Mouse (Mus musculus) embryonic facial prominence, embryonic 14.5 days (tissue): ENCODE data around the gene Cfap70. TPM values are rescaled to one million over a fixed set of nuclear protein-coding genes. Genes with fewer than 3 reads are reported as not detected.
A peak's percentile ranks its signal among the peaks of the same experiment; 100 is the strongest.

Experiments used
- ATAC-seq: fragments of 200-750 bp; cut with Nextera tagmentation; 2 replicates; pipeline ENCODE4 v1.8.0; 2017; ENCODE audit warnings: low read depth, moderate number of reproducible peaks, moderate TSS enrichment
- DNase-seq: peaks from one replicate; pipeline ENCODE4 v3.0.0-alpha.2; 2015; ENCODE audit warnings: low spot score
- H3K27ac ChIP-seq: fragments of 300-500 bp; sonication (generic); replicated peaks from 2 replicates; pipeline ENCODE4 v1.5.1; 2014; ENCODE audit warnings: low read depth, mild to moderate bottlenecking, low read length, moderate library complexity
- H3K27me3 ChIP-seq: fragments of 300-500 bp; sonication (generic); replicated peaks from 2 replicates; pipeline ENCODE4 v1.6.1; 2014; ENCODE audit warnings: low read length; ENCODE audit not compliant: control insufficient read depth, insufficient read depth
- H3K36me3 ChIP-seq: fragments of 300-500 bp; sonication (generic); 2 replicates; pipeline ENCODE4 v1.6.1; 2014; ENCODE audit warnings: low read length, mixed read lengths; ENCODE audit not compliant: control insufficient read depth, insufficient read depth
- H3K4me1 ChIP-seq: fragments of 300-500 bp; sonication (generic); 2 replicates; pipeline ENCODE4 v1.6.1; 2014; ENCODE audit warnings: antibody characterized with exemption, low read length; ENCODE audit not compliant: control insufficient read depth, insufficient read depth
- H3K4me2 ChIP-seq: fragments of 300-500 bp; sonication (generic); 2 replicates; pipeline ENCODE4 v1.6.1; 2014; ENCODE audit warnings: low read depth, mild to moderate bottlenecking, low read length, moderate library complexity, mixed read lengths
- H3K4me3 ChIP-seq: fragments of 300-500 bp; sonication (generic); 2 replicates; pipeline ENCODE4 v1.5.1; 2014; ENCODE audit warnings: low read depth, mild to moderate bottlenecking, low read length
- H3K9ac ChIP-seq: fragments of 300-500 bp; sonication (generic); 2 replicates; pipeline ENCODE4 v1.6.1; 2014; ENCODE audit warnings: low read depth, mild to moderate bottlenecking, low read length, moderate library complexity, mixed read lengths
- H3K9me3 ChIP-seq: fragments of 300-500 bp; sonication (generic); 2 replicates; pipeline ENCODE4 v1.6.1; 2016; ENCODE audit warnings: low read length; ENCODE audit not compliant: control insufficient read depth
- WGBS: fragments of 180-500 bp; shearing (Covaris S2); extraction: QIAGEN DNeasy Blood & Tissue Kit; methylation state at CpG from one replicate; pipeline ENCODE4 v1.1.7; 2014; 5-methylcytosine and 5-hydroxymethylcytosine counted together
- polyA plus RNA-seq: library from polyadenylated mRNA; unstranded; fragments of >200 nt; fragmentation: Nextera tagmentation; extraction: Ambion mirVana; gene quantifications from 2 replicates; pipeline ENCODE4 v1.2.1, GENCODE M21; 2014

The Cfap70 gene
- polyA plus RNA-seq = 0.77 and 3.2 TPM in 2 replicates

DNA sequence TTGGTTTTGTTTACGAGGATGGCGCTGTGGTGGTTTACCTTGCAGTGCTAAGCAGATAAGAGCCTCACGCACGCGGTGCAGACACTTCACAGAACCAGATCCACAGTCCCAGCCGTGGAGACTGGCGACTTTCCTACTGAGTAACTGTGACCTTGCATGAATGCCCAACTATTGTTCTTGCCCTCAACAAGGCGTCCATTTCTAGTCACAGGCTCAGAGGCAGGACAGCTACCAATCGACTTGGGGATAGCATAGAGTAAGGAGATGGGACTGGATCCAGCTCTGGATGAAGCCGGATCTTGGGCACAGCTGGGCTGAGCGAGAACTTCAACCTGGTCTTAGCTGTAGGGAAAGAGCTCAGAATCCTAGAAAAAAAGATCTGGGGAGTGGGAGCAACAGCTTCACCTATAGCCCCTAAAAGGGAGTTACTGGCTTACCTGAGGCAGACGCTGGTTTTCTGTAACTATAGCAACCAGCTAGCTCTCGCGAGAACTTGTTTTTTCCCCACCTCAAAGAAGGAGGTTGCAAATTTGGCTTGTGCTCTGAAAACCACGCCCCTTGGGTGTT, at the start of gene Cfap70:
Cfap70 (minus strand) TSS at position 462 of the 567 bp plus-strand sequence.
- ATAC-seq (peak; percentile 81), DNase-seq (peak; percentile 90)
- H3K4me1 ChIP-seq = no peaks in the 10 kb centered on the region
- no peaks in the 10 kb centered on the region for H3K9me3 ChIP-seq
- peak within 1 kb of the TSS; percentile 53 for H3K9ac ChIP-seq
- peak within 1 kb of the TSS; percentile 39 for H3K4me3 ChIP-seq
- H3K27me3 ChIP-seq = no peaks in the 10 kb centered on the region
- WGBS = 2% methylated on average over 15 of the region's 15 CpGs
- H3K4me2 ChIP-seq = peak within 1 kb of the TSS; percentile 71
- H3K27ac ChIP-seq = peak within 1 kb of the TSS; percentile 11; the same call in 1 of the 2 replicates
- peaks cover 12% of the 10 kb centered on the region for H3K36me3 ChIP-seq

DNA sequence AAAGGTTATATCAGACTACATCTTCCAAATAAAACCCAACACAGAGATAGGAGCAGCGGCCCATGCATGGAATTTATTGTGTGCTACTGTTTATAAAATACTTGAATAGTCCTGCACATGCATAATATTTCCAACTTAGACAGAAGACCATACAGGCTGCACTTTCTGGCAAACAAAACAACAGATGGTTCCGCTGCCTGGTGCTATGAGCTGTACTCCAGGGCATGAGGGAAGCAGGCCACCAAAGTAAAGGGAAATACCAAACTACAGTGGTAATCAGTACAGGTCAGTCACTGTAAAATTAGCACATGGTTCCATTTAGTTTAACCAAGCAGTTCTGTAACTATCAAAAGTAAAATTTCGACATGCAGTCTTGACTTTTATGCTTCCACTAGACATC, 48.0 kb upstream of the Cfap70 start:
- no peaks in the 10 kb centered on the region for H3K9me3 ChIP-seq
- H3K36me3 ChIP-seq = peaks cover 49% of the 10 kb centered on the region
- no peak for ATAC-seq
- no peak overlapping the region for H3K4me3 ChIP-seq
- no peak overlapping the region for H3K4me2 ChIP-seq
- no peaks in the 10 kb centered on the region for H3K4me1 ChIP-seq
- H3K27ac ChIP-seq = no peak overlapping the region
- H3K27me3 ChIP-seq = no peaks in the 10 kb centered on the region
- peak; percentile 15 for DNase-seq
- H3K9ac ChIP-seq = no peak overlapping the region
- 58% methylated on average over 3 of the region's 3 CpGs for WGBS

DNA sequence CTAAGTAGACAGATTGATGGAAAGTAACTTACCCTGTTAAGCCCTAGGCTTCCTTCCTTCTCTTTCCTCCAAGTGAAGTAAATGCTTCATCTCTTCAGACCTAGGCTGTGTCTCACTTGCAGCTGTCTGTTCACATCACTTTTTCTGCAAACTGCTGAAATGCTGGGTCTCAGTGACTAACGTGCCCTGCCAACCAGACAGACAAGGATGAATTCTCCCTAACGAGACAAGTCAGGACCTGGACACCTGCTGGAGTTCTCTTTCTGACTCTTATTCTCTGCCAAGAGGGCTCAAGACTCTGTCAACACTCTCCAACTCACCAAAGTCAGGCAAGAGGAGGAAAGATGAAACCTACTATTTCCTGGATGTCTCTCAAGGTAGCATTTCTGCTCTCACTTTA, 44.6 kb upstream of the Cfap70 start, which contains the start of gene Mss51:
Mss51 (minus strand) TSS at position 299 of the 400 bp plus-strand sequence.
- WGBS = 57% methylated on average over 2 of the region's 2 CpGs
- ATAC-seq = no peak

DNA sequence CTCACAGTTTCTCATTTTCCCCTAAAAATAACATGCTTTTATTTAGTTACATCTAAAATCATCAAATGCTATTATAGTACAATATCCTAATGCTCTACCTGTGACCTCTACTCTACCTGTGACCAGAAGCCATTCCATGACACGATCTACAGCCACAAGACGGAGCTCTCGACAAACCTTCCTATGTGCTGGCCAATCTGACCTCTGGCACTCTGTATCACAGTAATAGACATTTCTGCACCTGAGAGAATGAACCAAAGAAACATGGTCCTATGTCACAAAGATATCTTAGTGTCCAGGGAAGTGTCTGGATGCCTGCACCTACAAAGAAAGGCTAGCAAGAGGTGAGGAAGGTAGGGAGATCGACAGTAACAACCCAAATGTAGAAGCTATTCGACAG, 34.0 kb upstream of the Cfap70 start:
- WGBS = 95% methylated on average over 5 of the region's 5 CpGs
- H3K27me3 ChIP-seq = no peaks in the 10 kb centered on the region
- peaks cover 33% of the 10 kb centered on the region for H3K36me3 ChIP-seq
- no peaks in the 10 kb centered on the region for H3K4me1 ChIP-seq
- no peak for DNase-seq
- no peak overlapping the region for H3K4me3 ChIP-seq
- no peak for ATAC-seq
- no peak overlapping the region for H3K9ac ChIP-seq
- H3K4me2 ChIP-seq = no peak overlapping the region
- no peak overlapping the region for H3K27ac ChIP-seq
- no peaks in the 10 kb centered on the region for H3K9me3 ChIP-seq

More for the DNA sequence above, 44.6 kb upstream of the Cfap70 start, which contains the start of gene Mss51:
- H3K27me3 ChIP-seq = no peaks in the 10 kb centered on the region
- peaks cover 57% of the 10 kb centered on the region for H3K36me3 ChIP-seq
- H3K4me3 ChIP-seq = no peak within 1 kb of the TSS
- H3K4me2 ChIP-seq = no peak within 1 kb of the TSS
- H3K4me1 ChIP-seq = no peaks in the 10 kb centered on the region
- H3K9ac ChIP-seq = no peak within 1 kb of the TSS
- no peak within 1 kb of the TSS for H3K27ac ChIP-seq
- H3K9me3 ChIP-seq = no peaks in the 10 kb centered on the region
- DNase-seq = no peak

DNA sequence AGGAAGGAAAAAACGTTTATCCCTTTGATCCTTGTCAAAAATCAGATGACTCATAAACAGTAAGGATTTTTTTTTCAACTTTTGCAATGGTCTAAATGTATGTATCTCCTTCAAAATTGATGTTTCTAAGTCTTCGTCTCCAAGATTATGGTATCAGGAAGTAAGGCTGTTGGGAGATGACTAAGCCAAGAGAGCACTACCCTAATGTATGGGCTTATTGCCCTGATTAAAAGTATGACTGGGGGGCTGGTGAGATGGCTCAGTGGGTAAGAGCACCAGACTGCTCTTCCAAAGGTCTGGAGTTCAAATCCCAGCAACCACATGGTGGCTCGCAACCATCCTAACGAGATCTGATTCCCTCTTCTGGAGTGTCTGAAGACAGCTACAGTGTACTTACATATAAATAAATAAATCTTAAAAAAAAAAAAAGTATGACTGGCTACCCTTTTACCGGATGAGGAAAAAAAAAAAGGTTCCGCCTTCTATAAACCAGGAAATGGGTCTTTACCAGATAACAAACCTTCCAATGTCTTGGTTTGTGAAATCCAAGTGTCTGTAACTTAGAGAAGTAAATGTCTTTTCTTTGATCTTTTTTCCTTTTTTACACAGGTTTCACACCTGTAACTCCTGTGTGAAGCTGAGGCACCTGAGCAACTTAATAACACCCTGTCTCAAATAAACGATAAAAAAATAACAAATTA, 30.2 kb upstream of the Cfap70 start:
- Histone ChIP-seq H3K27me3 (no peaks in the 10 kb centered on the region), H3K36me3 (peaks cover 23% of the 10 kb centered on the region), H3K4me3 (no peak overlapping the region), H3K9me3 (no peaks in the 10 kb centered on the region), H3K4me1 (peaks cover 10% of the 10 kb centered on the region), H3K27ac (no peak overlapping the region), H3K9ac (no peak overlapping the region), H3K4me2 (no peak overlapping the region)
- 85% methylated on average over 7 of the region's 7 CpGs for WGBS
- no peak for DNase-seq
- no peak for ATAC-seq

DNA sequence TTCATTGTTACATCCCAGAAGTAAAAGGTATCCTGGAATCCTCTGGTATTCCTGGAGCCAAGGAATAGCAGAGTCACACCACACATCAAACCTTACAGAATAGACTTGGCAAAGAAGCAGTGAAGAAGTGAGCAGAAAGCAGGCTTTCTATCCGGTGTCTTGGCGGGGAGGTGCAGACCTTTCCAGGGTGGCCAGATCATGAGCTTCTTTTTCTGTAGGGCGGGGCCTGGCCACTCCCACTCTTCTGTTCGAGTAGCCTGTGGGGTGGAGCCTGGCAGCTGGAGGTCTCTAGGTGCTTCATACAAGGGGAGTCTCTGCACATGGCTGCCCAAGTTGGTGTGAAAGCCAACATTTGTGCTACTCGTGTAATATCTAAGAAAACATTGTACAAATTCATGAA, 29.2 kb upstream of the Cfap70 start:
- Histone ChIP-seq H3K27ac (no peak overlapping the region), H3K27me3 (no peaks in the 10 kb centered on the region), H3K36me3 (peaks cover 17% of the 10 kb centered on the region), H3K9ac (no peak overlapping the region), H3K4me3 (no peak overlapping the region), H3K4me1 (peaks cover 10% of the 10 kb centered on the region), H3K9me3 (no peaks in the 10 kb centered on the region), H3K4me2 (no peak overlapping the region)
- 32% methylated on average over 5 of the region's 5 CpGs for WGBS
- DNase-seq (no peak), ATAC-seq (no peak)

DNA sequence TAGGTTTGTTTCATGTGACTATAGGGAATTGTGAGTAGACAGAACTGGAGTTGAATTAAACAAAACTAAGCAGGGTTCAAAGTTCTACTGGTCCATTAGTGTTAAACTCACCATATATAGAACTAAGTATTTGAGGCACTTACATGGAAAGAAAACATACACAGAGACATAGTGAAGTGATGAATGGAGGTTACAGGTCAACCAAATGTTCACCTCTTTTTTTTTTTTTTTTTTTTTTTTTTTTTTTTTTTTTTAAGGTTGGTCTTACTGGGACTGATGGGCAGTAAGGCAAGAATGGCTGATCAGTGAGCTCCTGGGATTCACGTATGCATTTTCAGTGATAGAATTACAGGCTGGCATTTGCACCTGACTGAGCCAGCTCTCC, 28.2 kb upstream of the Cfap70 start:
- peaks cover 10% of the 10 kb centered on the region for H3K4me1 ChIP-seq
- peaks cover 14% of the 10 kb centered on the region for H3K36me3 ChIP-seq
- no peak overlapping the region for H3K27ac ChIP-seq
- peak overlapping the region; percentile 71 for H3K4me3 ChIP-seq
- no peak; the same call in 1 of the 2 replicates for ATAC-seq
- no peaks in the 10 kb centered on the region for H3K27me3 ChIP-seq
- H3K4me2 ChIP-seq = peak overlapping the region; percentile 78
- H3K9me3 ChIP-seq = no peaks in the 10 kb centered on the region
- no peak for DNase-seq
- 38% methylated on average over 1 of the region's 1 CpGs for WGBS
- peak overlapping the region; percentile 78; the same call in 1 of the 2 replicates for H3K9ac ChIP-seq

DNA sequence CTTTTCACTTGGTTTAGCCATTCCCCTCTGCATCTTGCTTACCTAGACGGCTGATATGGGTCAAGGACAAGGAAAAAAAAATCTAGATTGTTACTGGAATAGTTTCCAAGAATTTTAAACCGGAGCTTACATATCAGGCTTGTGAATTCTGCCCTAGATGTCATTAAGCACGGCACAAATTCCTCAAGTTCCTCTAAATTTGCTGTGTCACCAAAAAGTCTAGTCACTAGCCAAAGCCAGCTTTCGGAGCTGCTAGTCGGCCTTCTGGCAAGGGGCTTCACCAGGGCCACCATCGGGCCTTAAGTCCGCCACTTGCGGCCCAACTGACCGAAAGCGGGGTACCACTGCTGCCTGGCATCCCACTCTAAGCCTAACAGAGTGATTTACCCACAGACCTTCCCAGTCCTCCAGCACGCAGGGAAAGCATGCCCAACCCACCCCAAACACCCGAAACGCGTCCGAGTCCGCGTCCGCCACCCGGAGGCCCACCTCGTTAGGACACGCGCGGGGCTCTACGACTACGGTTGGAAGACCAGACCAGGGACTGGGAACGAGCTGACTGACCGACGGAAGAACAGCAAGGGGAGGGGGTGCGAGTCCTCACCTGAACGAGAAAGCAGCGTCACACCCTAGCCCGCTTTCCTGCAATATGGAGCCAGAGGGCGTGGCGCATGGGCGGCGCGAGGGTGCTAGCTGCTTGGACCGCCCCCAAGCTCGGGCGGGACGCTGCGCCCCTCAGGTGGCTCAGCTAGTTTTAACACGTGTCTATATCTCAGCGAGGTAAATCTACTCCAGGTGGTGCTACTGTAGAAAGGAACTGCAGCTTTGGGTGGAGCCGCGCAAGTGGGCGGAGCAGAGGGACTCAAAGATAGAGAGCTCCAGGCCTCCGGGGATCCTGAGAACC, 27.5 kb upstream of the Cfap70 start, which contains the start of gene Anxa7:
Anxa7 (minus strand) TSS at position 843 of the 904 bp plus-strand sequence.
- peaks cover 9% of the 10 kb centered on the region for H3K36me3 ChIP-seq
- peaks cover 10% of the 10 kb centered on the region for H3K4me1 ChIP-seq
- peak within 1 kb of the TSS; percentile 71 for H3K4me3 ChIP-seq
- H3K27ac ChIP-seq = peak within 1 kb of the TSS; percentile 78
- ATAC-seq (peak; percentile 94), DNase-seq (peak; percentile 93)
- no peaks in the 10 kb centered on the region for H3K9me3 ChIP-seq
- H3K27me3 ChIP-seq = no peaks in the 10 kb centered on the region
- H3K9ac ChIP-seq = peak within 1 kb of the TSS; percentile 78
- peak within 1 kb of the TSS; percentile 78 for H3K4me2 ChIP-seq
- under 1% methylated on average over 46 of the region's 48 CpGs for WGBS
